Mouse (Mus musculus) heart, postnatal 0 days (tissue): ENCODE results near the gene Dgkd.

Experiments used
- CTCF ChIP-seq: IDR thresholded peaks from 2 replicates; pipeline ENCODE4 v1.5.1; 2016; ENCODE audit warnings: antibody characterized with exemption, control low read depth, low read depth
- EP300 ChIP-seq: IDR thresholded peaks from 2 replicates; pipeline ENCODE4 v1.6.1; 2016; ENCODE audit warnings: antibody characterized with exemption, low read depth

DNA sequence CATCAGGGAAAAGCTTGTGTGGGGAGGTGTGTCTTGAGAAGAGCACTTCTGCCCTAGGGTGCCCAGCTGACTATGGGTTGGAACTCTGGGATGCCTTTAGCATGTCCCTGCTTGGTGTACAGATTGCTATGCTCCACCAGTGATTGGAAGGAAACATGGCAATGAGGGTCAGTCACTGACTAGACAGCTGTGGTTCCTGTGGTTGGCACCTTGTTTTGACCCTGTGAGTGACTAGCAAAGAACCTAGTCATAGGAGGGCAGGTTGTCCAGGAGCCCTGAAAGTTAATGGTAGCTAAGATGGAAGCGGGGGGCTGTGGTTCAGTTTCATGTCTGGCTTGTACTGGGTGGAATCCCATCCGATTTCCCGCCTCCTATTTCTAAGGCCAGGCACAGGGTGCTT lies 64.3 kb downstream of the Dgkd start:
- TF ChIP-seq CTCF = no peak
- no peak for TF ChIP-seq EP300
